Mouse (Mus musculus) thymus, postnatal 10 days (tissue): ENCODE data around the gene Sp6.

Experiments used
- DNase-seq, 2 experiments: peaks; one replicate each; pipeline ENCODE4 v3.0.0; 2021; ENCODE audit warnings: low spot score in 2 of 2

Sp6 gene

GRCm38 (mm10) chr11:97021873-97022484 is 8.8 kb downstream of the Sp6 start:
- peak; percentile 87 to 90 for DNase-seq

- no peak for DNase-seq
These were observed 11.8 kb downstream of the Sp6 start for GRCm38 (mm10) chr11:97024977-97025376.

- peak; percentile 89 to 95 for DNase-seq
These were observed 12.6 kb downstream of the Sp6 start for GRCm38 (mm10) chr11:97025721-97026344.

- DNase-seq, result peak; percentile 59 to 80
These were observed 16.7 kb downstream of the Sp6 start, which contains the start of gene Scrn2 for GRCm38 (mm10) chr11:97029686-97030417. Scrn2 (plus strand) TSS chr11:97029938.

- DNase-seq, result no peak
These were observed 17.2 kb downstream of the Sp6 start for GRCm38 (mm10) chr11:97030426-97030825.

GRCm38 (mm10) chr11:97031977-97032376 is 18.8 kb downstream of the Sp6 start:
- no peak for DNase-seq

GRCm38 (mm10) chr11:97032499-97032898 is 19.3 kb downstream of the Sp6 start:
- DNase-seq, result no peak

- no peak for DNase-seq
These were observed 20.6 kb downstream of the Sp6 start for GRCm38 (mm10) chr11:97033781-97034180.

GRCm38 (mm10) chr11:97036141-97036540 is 22.9 kb downstream of the Sp6 start:
- no peak for DNase-seq

- DNase-seq, result no peak
These were observed 25.7 kb downstream of the Sp6 start for GRCm38 (mm10) chr11:97038881-97039280.

GRCm38 (mm10) chr11:97040301-97041021 is 27.3 kb downstream of the Sp6 start:
- DNase-seq, result no peak

GRCm38 (mm10) chr11:97041022-97041899 is 28.1 kb downstream of the Sp6 start, which contains the start of the genes Lrrc46 and Mrpl10:
Lrrc46 (minus strand) TSS chr11:97041407.
Mrpl10 (plus strand) TSS chr11:97041560.
- DNase-seq, result peak; percentile 83 to 95

- DNase-seq, result no peak
These were observed 31.7 kb downstream of the Sp6 start for GRCm38 (mm10) chr11:97044902-97045301.

GRCm38 (mm10) chr11:97045861-97046260 is 32.7 kb downstream of the Sp6 start:
- DNase-seq, result peak in 1 of 2 experiments; percentile 33

- no peak for DNase-seq
These were observed 35.0 kb downstream of the Sp6 start for GRCm38 (mm10) chr11:97048090-97048650.

GRCm38 (mm10) chr11:97049492-97050085 is 36.4 kb downstream of the Sp6 start:
- no peak for DNase-seq

- peak; percentile 77 to 86 for DNase-seq
These were observed 37.2 kb downstream of the Sp6 start, which contains the start of gene Osbpl7 for GRCm38 (mm10) chr11:97050216-97050943. Osbpl7 (plus strand) TSS chr11:97050628.

- no peak for DNase-seq
These were observed 37.9 kb downstream of the Sp6 start for GRCm38 (mm10) chr11:97050944-97051586.

- DNase-seq, result no peak
These were observed 39.0 kb downstream of the Sp6 start for GRCm38 (mm10) chr11:97052219-97052646.
